16 mouse cellular contexts compared by ENCODE assay signal in genomic region chr3:117725501-117725900, GRCm38 (mm10).
"Had no signal": no experiment of that assay in that cellular context is flagged by ENCODE, and none has a peak within 500 bp of the region (broad histone marks: within the 10 kb centered on the region; RNA-seq: fewer than 3 reads in every experiment).

No protein-coding gene starts in this region.

- H3K36me3 ChIP-seq: neural tube, embryonic 13.5 days; neural tube, embryonic 15.5 days; stomach, embryonic 15.5 days had no signal

- H3K4me2 ChIP-seq: neural tube, embryonic 13.5 days; neural tube, embryonic 15.5 days; stomach, embryonic 15.5 days had no signal

- H3K27me3 ChIP-seq: neural tube, embryonic 13.5 days; neural tube, embryonic 15.5 days; stomach, embryonic 15.5 days had no signal

- H3K27ac ChIP-seq: neural tube, embryonic 13.5 days; neural tube, embryonic 15.5 days; stomach, embryonic 15.5 days; stomach, postnatal 0 days had no signal

- H3K9ac ChIP-seq: neural tube, embryonic 13.5 days; neural tube, embryonic 15.5 days; stomach, embryonic 15.5 days had no signal

- H3K4me3 ChIP-seq: neural tube, embryonic 13.5 days; neural tube, embryonic 15.5 days; stomach, embryonic 15.5 days had no signal

- H3K4me1 ChIP-seq: stomach, embryonic 15.5 days had no signal

- H3K9me3 ChIP-seq: neural tube, embryonic 13.5 days; neural tube, embryonic 15.5 days; stomach, embryonic 15.5 days had no signal

- DNase-seq: retina, postnatal 1 day; right cerebral cortex, adult 18-20 months; right cerebral cortex, postnatal 14 days; right cerebral cortex, postnatal 25 days; right cerebral cortex, postnatal 4 days; spleen, adult 18-20 months; thymus, adult 18-20 months; thymus, adult 2 months; thymus, postnatal 14 days; thymus, postnatal 25 days; thymus, postnatal 36 days; thymus, postnatal 4 days had no signal
